Mouse (Mus musculus): ENCODE data around the gene Trappc4. TPM values are rescaled to one million over a fixed set of nuclear protein-coding genes. Genes with fewer than 3 reads are reported as not detected.
"Not testable (repeated sequence)": the region's sequence is repeated elsewhere in the genome, so short reads cannot be mapped to it uniquely, and the experiment has no call there.

Gene Trappc4
- polyA plus RNA-seq, 1 experiment: 49.1 TPM

DNA sequence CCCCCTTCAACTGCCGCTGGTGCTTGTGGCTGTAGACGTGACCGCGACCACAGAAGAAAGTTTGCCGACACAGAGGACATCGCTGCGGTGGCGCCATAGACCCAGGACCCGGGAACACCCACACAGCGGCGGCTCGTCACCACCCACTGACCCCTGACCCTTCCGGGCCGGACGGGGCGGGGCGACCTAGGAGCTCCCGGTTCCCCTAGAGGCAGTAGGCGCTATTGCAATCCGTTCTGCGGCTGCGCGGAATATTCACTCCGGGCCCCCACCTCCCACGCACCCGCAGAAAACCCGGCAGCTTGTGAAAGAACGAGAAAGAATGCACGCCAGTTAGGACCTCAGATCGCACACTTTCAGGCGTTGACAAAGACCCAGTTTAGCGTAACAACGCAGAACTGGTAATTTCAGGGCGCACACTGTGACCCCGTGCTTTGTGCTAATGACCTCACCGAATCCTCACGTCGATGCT lies 10.5 kb upstream of the Trappc4 start:
- TF ChIP-seq CTCF (IDR thresholded peaks at IDR 0.05; ENCODE audit: borderline replicate concordance, control insufficient read depth, extremely low read depth, insufficient read depth, low read length, poor library complexity) (peak; percentile 87), POLR2A (IDR thresholded peaks at IDR 0.05; ENCODE audit: control insufficient read depth, extremely low read depth, insufficient read depth, low read length, poor library complexity) (no peak)
- WGBS: under 1% methylated on average over 38 of the region's 38 CpGs
- Histone ChIP-seq H3K27ac (ENCODE audit: control insufficient read depth, insufficient read depth, low read length) (peak overlapping the region; percentile 63; the same call in 1 of the 2 replicates), H3K4me1 (replicated peaks; ENCODE audit: control insufficient read depth, insufficient read depth, low read length) (peaks cover 9% of the 10 kb centered on the region), H3K36me3 (ENCODE audit: control insufficient read depth, insufficient read depth, low read length) (peaks cover 4% of the 10 kb centered on the region; the same call in 1 of the 2 replicates), H3K27me3 (ENCODE audit: control insufficient read depth, insufficient read depth, low read length) (no peaks in the 10 kb centered on the region), H3K4me3 (ENCODE audit: control insufficient read depth, insufficient read depth, low read length) (peak overlapping the region; percentile 84)
- DNase-seq: peak; percentile 92

GRCm38 (mm10) chr9:44417156-44417891 lies 9.9 kb upstream of the Trappc4 start:
- no peak for TF ChIP-seq POLR2A (IDR thresholded peaks at IDR 0.05; ENCODE audit: control insufficient read depth, extremely low read depth, insufficient read depth, low read length, poor library complexity)
- no peak for TF ChIP-seq CTCF (IDR thresholded peaks at IDR 0.05; ENCODE audit: borderline replicate concordance, control insufficient read depth, extremely low read depth, insufficient read depth, low read length, poor library complexity)
- Histone ChIP-seq H3K27me3 (ENCODE audit: control insufficient read depth, insufficient read depth, low read length) (no peaks in the 10 kb centered on the region), H3K4me3 (ENCODE audit: control insufficient read depth, insufficient read depth, low read length) (peak overlapping the region; percentile 84), H3K36me3 (ENCODE audit: control insufficient read depth, insufficient read depth, low read length) (peaks cover 7% of the 10 kb centered on the region; the same call in 1 of the 2 replicates), H3K4me1 (replicated peaks; ENCODE audit: control insufficient read depth, insufficient read depth, low read length) (peaks cover 11% of the 10 kb centered on the region), H3K27ac (ENCODE audit: control insufficient read depth, insufficient read depth, low read length) (no peak overlapping the region)
- 6% methylated on average over 26 of the region's 26 CpGs for WGBS
- DNase-seq: no peak

GRCm38 (mm10) chr9:44412781-44413180 lies 5.4 kb upstream of the Trappc4 start:
- WGBS: 93% methylated on average over 2 of the region's 2 CpGs
- Histone ChIP-seq H3K27me3 (ENCODE audit: control insufficient read depth, insufficient read depth, low read length) (no peaks in the 10 kb centered on the region), H3K4me3 (ENCODE audit: control insufficient read depth, insufficient read depth, low read length) (no peak overlapping the region), H3K27ac (ENCODE audit: control insufficient read depth, insufficient read depth, low read length) (no peak overlapping the region), H3K36me3 (ENCODE audit: control insufficient read depth, insufficient read depth, low read length) (peaks cover 26% of the 10 kb centered on the region), H3K4me1 (replicated peaks; ENCODE audit: control insufficient read depth, insufficient read depth, low read length) (peaks cover 13% of the 10 kb centered on the region)
- DNase-seq: no peak
- TF ChIP-seq POLR2A (IDR thresholded peaks at IDR 0.05; ENCODE audit: control insufficient read depth, extremely low read depth, insufficient read depth, low read length, poor library complexity) (no peak), CTCF (IDR thresholded peaks at IDR 0.05; ENCODE audit: borderline replicate concordance, control insufficient read depth, extremely low read depth, insufficient read depth, low read length, poor library complexity) (no peak)

- Histone ChIP-seq H3K4me3 (ENCODE audit: control insufficient read depth, insufficient read depth, low read length) (no peak overlapping the region), H3K4me1 (replicated peaks; ENCODE audit: control insufficient read depth, insufficient read depth, low read length) (peaks cover 11% of the 10 kb centered on the region), H3K27ac (ENCODE audit: control insufficient read depth, insufficient read depth, low read length) (no peak overlapping the region), H3K36me3 (ENCODE audit: control insufficient read depth, insufficient read depth, low read length) (peaks cover 26% of the 10 kb centered on the region), H3K27me3 (ENCODE audit: control insufficient read depth, insufficient read depth, low read length) (no peaks in the 10 kb centered on the region)
- TF ChIP-seq POLR2A (IDR thresholded peaks at IDR 0.05; ENCODE audit: control insufficient read depth, extremely low read depth, insufficient read depth, low read length, poor library complexity) (no peak), CTCF (IDR thresholded peaks at IDR 0.05; ENCODE audit: borderline replicate concordance, control insufficient read depth, extremely low read depth, insufficient read depth, low read length, poor library complexity) (no peak)
- no peak for DNase-seq
- WGBS: 58% methylated on average over 4 of the region's 4 CpGs
These were observed 4.9 kb upstream of the Trappc4 start for GRCm38 (mm10) chr9:44412306-44412705.

DNA sequence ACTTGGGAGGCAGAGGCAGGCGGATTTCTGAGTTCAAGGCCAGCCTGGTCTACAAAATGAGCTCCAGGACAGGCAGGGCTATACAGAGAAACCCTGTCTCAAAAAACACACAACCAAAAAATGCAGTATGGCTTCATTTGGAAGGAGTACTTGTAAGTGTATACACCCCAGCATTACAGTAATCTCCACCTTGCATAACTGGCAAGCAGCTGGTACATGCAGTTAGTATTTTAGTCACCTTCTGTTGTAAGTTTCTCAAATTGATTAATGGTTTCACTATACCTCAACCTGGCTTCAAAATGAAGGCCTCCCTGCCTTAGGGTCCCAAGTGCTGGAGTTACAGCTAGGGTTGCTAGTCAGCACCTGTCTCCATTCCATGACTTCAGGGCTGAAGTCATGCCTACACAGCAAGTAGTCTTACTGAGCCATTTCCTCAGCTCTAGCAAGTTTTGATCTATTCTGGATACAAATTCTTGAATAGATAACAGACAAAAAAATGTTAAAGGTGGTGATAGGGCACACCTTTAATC lies 4.3 kb upstream of the Trappc4 start:
- 92% methylated on average over 1 of the region's 1 CpGs for WGBS
- peaks cover 26% of the 10 kb centered on the region for H3K36me3 ChIP-seq (ENCODE audit: control insufficient read depth, insufficient read depth, low read length)

GRCm38 (mm10) chr9:44410647-44411336 lies 3.4 kb upstream of the Trappc4 start:
- H3K4me1 ChIP-seq (replicated peaks; ENCODE audit: control insufficient read depth, insufficient read depth, low read length): peaks cover 11% of the 10 kb centered on the region; the same call in 1 of the 2 replicates
- H3K4me3 ChIP-seq (ENCODE audit: control insufficient read depth, insufficient read depth, low read length): no peak overlapping the region
- no peak overlapping the region for H3K27ac ChIP-seq (ENCODE audit: control insufficient read depth, insufficient read depth, low read length)
- H3K36me3 ChIP-seq (ENCODE audit: control insufficient read depth, insufficient read depth, low read length): peaks cover 26% of the 10 kb centered on the region
- no peak for DNase-seq
- 94% methylated on average over 2 of the region's 2 CpGs for WGBS
- H3K27me3 ChIP-seq (ENCODE audit: control insufficient read depth, insufficient read depth, low read length): no peaks in the 10 kb centered on the region
- TF ChIP-seq POLR2A (IDR thresholded peaks at IDR 0.05; ENCODE audit: control insufficient read depth, extremely low read depth, insufficient read depth, low read length, poor library complexity) (no peak), CTCF (IDR thresholded peaks at IDR 0.05; ENCODE audit: borderline replicate concordance, control insufficient read depth, extremely low read depth, insufficient read depth, low read length, poor library complexity) (no peak)

More for the DNA sequence above, 4.3 kb upstream of the Trappc4 start:
- no peak for DNase-seq
- H3K4me3 ChIP-seq (ENCODE audit: control insufficient read depth, insufficient read depth, low read length): no peak overlapping the region
- no peak overlapping the region for H3K27ac ChIP-seq (ENCODE audit: control insufficient read depth, insufficient read depth, low read length)
- H3K4me1 ChIP-seq (replicated peaks; ENCODE audit: control insufficient read depth, insufficient read depth, low read length): peaks cover 9% of the 10 kb centered on the region; the same call in 1 of the 2 replicates
- H3K27me3 ChIP-seq (ENCODE audit: control insufficient read depth, insufficient read depth, low read length): no peaks in the 10 kb centered on the region
- no peak for TF ChIP-seq POLR2A (IDR thresholded peaks at IDR 0.05; ENCODE audit: control insufficient read depth, extremely low read depth, insufficient read depth, low read length, poor library complexity)
- TF ChIP-seq CTCF (IDR thresholded peaks at IDR 0.05; ENCODE audit: borderline replicate concordance, control insufficient read depth, extremely low read depth, insufficient read depth, low read length, poor library complexity): no peak

GRCm38 (mm10) chr9:44408693-44409092 lies 1.3 kb upstream of the Trappc4 start:
- WGBS: 77% methylated on average over 9 of the region's 9 CpGs
- H3K4me3 ChIP-seq (ENCODE audit: control insufficient read depth, insufficient read depth, low read length): not testable (repeated sequence)

More at GRCm38 (mm10) chr9:44408693-44409092, 1.3 kb upstream of the Trappc4 start:
- H3K27ac ChIP-seq (ENCODE audit: control insufficient read depth, insufficient read depth, low read length); H3K27me3 ChIP-seq (ENCODE audit: control insufficient read depth, insufficient read depth, low read length); DNase-seq: not testable (repeated sequence)
- peaks cover 41% of the 10 kb centered on the region for H3K36me3 ChIP-seq (ENCODE audit: control insufficient read depth, insufficient read depth, low read length)
- H3K4me1 ChIP-seq (replicated peaks; ENCODE audit: control insufficient read depth, insufficient read depth, low read length): peaks cover 11% of the 10 kb centered on the region; the same call in 1 of the 2 replicates
